Mouse (Mus musculus) forebrain, embryonic 10.5 days (tissue): ENCODE measurements around the gene Col11a1. TPM values are rescaled to one million over a fixed set of nuclear protein-coding genes. Genes with fewer than 3 reads are reported as not detected.

ENCODE experiments used
- DNase-seq: peaks from one replicate; pipeline ENCODE4 v3.0.0-alpha.2; 2017; ENCODE audit warnings: low spot score; ENCODE audit errors: extremely low spot score
- H3K27ac ChIP-seq: fragments of 300-500 bp; sonication (generic); 2 replicates; pipeline ENCODE4 v1.5.1; 2016; ENCODE audit warnings: mild to moderate bottlenecking
- H3K27me3 ChIP-seq: fragments of 300-500 bp; sonication (generic); 2 replicates; pipeline ENCODE4 v1.6.1; 2016; ENCODE audit warnings: mild to moderate bottlenecking; ENCODE audit not compliant: poor library complexity, severe bottlenecking
- H3K36me3 ChIP-seq: fragments of 300-500 bp; sonication (generic); replicated peaks from 2 replicates; pipeline ENCODE4 v1.6.1; 2016; ENCODE audit warnings: mild to moderate bottlenecking, moderate library complexity
- H3K4me1 ChIP-seq: fragments of 300-500 bp; sonication (generic); 2 replicates; pipeline ENCODE4 v1.6.1; 2016
- H3K4me3 ChIP-seq: fragments of 300-500 bp; sonication (generic); 2 replicates; pipeline ENCODE4 v1.5.1; 2016; ENCODE audit warnings: mild to moderate bottlenecking, moderate library complexity
- H3K9me3 ChIP-seq: fragments of 300-500 bp; sonication (generic); 2 replicates; pipeline ENCODE4 v1.6.1; 2016; ENCODE audit warnings: mild to moderate bottlenecking, moderate library complexity
- WGBS: fragments of 180-500 bp; shearing (Covaris S2); methylation state at CpG from one replicate; pipeline ENCODE4 v1.1.7; 2016; 5-methylcytosine and 5-hydroxymethylcytosine counted together
- polyA plus RNA-seq: library from polyadenylated mRNA; unstranded; fragments of >200 nt; fragmentation: Nextera tagmentation; extraction: Ambion mirVana; gene quantifications from 2 replicates; pipeline ENCODE4 v1.2.1, GENCODE M21; 2016

The Col11a1 gene
- polyA plus RNA-seq, 1 experiment from 2014 or later: 17.7 TPM

- WGBS: 89% methylated on average over 6 of the region's 6 CpGs
- H3K4me3 ChIP-seq: no peak overlapping the region
- H3K27me3 ChIP-seq: no peaks in the 10 kb centered on the region
- no peak for DNase-seq
- H3K36me3 ChIP-seq: no peaks in the 10 kb centered on the region
- H3K9me3 ChIP-seq: no peaks in the 10 kb centered on the region
- no peaks in the 10 kb centered on the region for H3K4me1 ChIP-seq
- no peak overlapping the region for H3K27ac ChIP-seq
These were observed 167.8 kb downstream of the Col11a1 start for GRCm38 (mm10) chr3:114197964-114198750.

GRCm38 (mm10) chr3:114212255-114212654 is 181.9 kb downstream of the Col11a1 start:
- peaks cover 7% of the 10 kb centered on the region; the same call in 1 of the 2 replicates for H3K36me3 ChIP-seq
- H3K27me3 ChIP-seq: no peaks in the 10 kb centered on the region
- no peak overlapping the region for H3K4me3 ChIP-seq
- no peaks in the 10 kb centered on the region for H3K4me1 ChIP-seq
- 88% methylated on average over 4 of the region's 4 CpGs for WGBS
- H3K9me3 ChIP-seq: no peaks in the 10 kb centered on the region
- no peak overlapping the region for H3K27ac ChIP-seq
- no peak for DNase-seq

DNA sequence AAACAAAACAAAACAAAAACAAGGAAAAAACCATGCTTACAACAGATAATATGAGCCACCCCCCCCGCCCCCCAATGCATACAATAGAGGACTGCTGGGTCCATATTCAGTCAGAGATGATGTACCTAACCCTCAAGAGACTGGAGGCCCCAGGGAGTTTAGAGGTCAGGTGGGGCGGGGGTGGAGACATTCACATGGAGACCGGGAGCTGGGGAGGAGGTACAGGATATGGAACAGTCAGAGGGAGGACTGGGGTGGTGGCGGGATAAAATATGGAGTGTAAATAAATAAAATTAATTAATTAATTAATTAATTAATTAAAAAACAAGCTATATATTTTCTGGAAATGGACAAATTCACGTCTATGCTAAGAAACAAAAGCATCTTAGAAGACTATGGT is 185.8 kb downstream of the Col11a1 start:
- H3K9me3 ChIP-seq: no peaks in the 10 kb centered on the region
- H3K27ac ChIP-seq: no peak overlapping the region
- H3K4me3 ChIP-seq: no peak overlapping the region
- DNase-seq: no peak
- peaks cover 7% of the 10 kb centered on the region; the same call in 1 of the 2 replicates for H3K36me3 ChIP-seq
- H3K27me3 ChIP-seq: no peaks in the 10 kb centered on the region
- no peaks in the 10 kb centered on the region for H3K4me1 ChIP-seq
- 89% methylated on average over 5 of the region's 5 CpGs for WGBS

DNA sequence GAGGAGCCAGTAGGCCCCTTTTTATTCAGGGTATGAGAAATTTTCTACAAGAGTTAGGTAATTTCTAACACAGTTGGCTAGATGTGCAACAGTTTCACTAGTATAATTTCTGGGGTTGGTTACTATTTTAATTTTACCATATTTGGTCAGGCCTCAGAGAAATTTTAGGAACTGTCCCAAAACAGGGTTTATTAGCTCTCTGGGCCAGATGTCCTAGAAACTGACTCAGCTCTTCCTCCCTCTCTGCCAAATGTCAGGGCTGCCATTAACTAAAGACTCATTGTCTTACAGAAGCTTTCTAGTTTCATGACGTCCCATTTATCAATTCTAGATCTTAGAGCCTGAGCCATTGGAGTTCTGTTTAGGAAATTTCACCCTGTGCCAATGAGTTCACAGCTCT is 199.2 kb downstream of the Col11a1 start:
- Histone ChIP-seq H3K4me1 (no peaks in the 10 kb centered on the region), H3K4me3 (no peak overlapping the region), H3K9me3 (no peaks in the 10 kb centered on the region), H3K36me3 (no peaks in the 10 kb centered on the region), H3K27me3 (no peaks in the 10 kb centered on the region), H3K27ac (no peak overlapping the region)
- WGBS: 88% methylated on average over 1 of the region's 1 CpGs
- no peak for DNase-seq
